Mouse (Mus musculus) midbrain, embryonic 14.5 days (tissue): ENCODE data around the gene Swap70. TPM values are rescaled to one million over a fixed set of nuclear protein-coding genes. Genes with fewer than 3 reads are reported as not detected.

ENCODE experiments used
- ATAC-seq: fragments of 200-750 bp; cut with Nextera tagmentation; 2 replicates; pipeline ENCODE4 v1.8.0; 2017; ENCODE audit warnings: moderate number of reproducible peaks, moderate library complexity; ENCODE audit not compliant: low FRiP score, low TSS enrichment
- DNase-seq: peaks from one replicate; pipeline ENCODE4 v3.0.0-alpha.2; 2015
- H3K27ac ChIP-seq: fragments of 300-500 bp; sonication (generic); replicated peaks from 2 replicates; pipeline ENCODE4 v1.5.1; 2014; ENCODE audit warnings: mild to moderate bottlenecking, low read depth, low read length, moderate library complexity
- H3K27me3 ChIP-seq: fragments of 300-500 bp; sonication (generic); 2 replicates; pipeline ENCODE4 v1.6.1; 2014; ENCODE audit warnings: low read length, control low read depth, mixed read lengths; ENCODE audit not compliant: control insufficient read depth, insufficient read depth
- H3K36me3 ChIP-seq: fragments of 300-500 bp; sonication (generic); 2 replicates; pipeline ENCODE4 v1.6.1; 2014; ENCODE audit warnings: low read length, control low read depth; ENCODE audit not compliant: control insufficient read depth, insufficient read depth
- H3K4me1 ChIP-seq: fragments of 300-500 bp; sonication (generic); 2 replicates; pipeline ENCODE4 v1.6.1; 2014; ENCODE audit warnings: mild to moderate bottlenecking, antibody characterized with exemption, low read length, control low read depth; ENCODE audit not compliant: control insufficient read depth, insufficient read depth
- H3K4me2 ChIP-seq: fragments of 300-500 bp; sonication (generic); 2 replicates; pipeline ENCODE4 v1.6.1; 2014; ENCODE audit warnings: mild to moderate bottlenecking, low read length, moderate library complexity
- H3K4me3 ChIP-seq: fragments of 300-500 bp; sonication (generic); replicated peaks from 2 replicates; pipeline ENCODE4 v1.5.1; 2014; ENCODE audit warnings: low read depth, low read length
- H3K9ac ChIP-seq: fragments of 300-500 bp; sonication (generic); replicated peaks from 2 replicates; pipeline ENCODE4 v1.6.1; 2014; ENCODE audit warnings: mild to moderate bottlenecking, low read length, moderate library complexity
- H3K9me3 ChIP-seq: fragments of 300-500 bp; sonication (generic); 2 replicates; pipeline ENCODE4 v1.6.1; 2016; ENCODE audit warnings: low read length, control low read depth, mixed read lengths; ENCODE audit not compliant: control insufficient read depth
- WGBS: fragments of 180-500 bp; shearing (Covaris S2); extraction: QIAGEN DNeasy Blood & Tissue Kit; methylation state at CpG from one replicate; pipeline ENCODE4 v1.1.7; 2014; 5-methylcytosine and 5-hydroxymethylcytosine counted together
- polyA plus RNA-seq: library from polyadenylated mRNA; unstranded; fragments of >200 nt; fragmentation: Nextera tagmentation; extraction: Ambion mirVana; gene quantifications from 2 replicates; pipeline ENCODE4 v1.2.1, GENCODE M21; 2014

Swap70 gene
- polyA plus RNA-seq = 3.7 and 8.4 TPM in 2 replicates

- H3K27me3 ChIP-seq = peaks cover 3% of the 10 kb centered on the region; the same call in 1 of the 2 replicates
- peak within 1 kb of the TSS; percentile 70 for H3K9ac ChIP-seq
Observed at GRCm38 (mm10) chr7:110221586-110222481, at the start of gene Swap70. Swap70 (plus strand) TSS chr7:110221711.

DNA sequence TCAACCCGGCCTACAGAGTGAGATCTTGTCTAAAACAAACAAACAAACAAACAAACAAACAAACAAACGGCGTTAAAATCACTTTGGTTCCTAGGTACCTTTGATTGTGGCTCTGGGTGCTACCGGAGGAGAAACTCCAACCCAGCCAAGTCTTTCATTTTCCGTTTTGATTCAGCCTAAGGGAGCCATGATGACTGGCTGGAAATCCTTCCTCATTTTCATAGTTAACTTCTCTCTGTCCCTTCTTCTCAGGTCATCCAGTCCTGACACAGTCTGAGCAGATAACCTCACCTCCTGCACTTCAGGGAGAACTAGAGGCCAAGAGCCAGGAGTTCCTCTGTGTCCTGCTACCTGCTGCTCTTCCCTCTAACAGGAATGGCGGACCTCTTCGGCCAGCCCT is 42.3 kb upstream of the Swap70 start:
- WGBS = 93% methylated on average over 7 of the region's 7 CpGs
- Histone ChIP-seq H3K27me3 (no peaks in the 10 kb centered on the region), H3K4me1 (no peaks in the 10 kb centered on the region), H3K4me3 (no peak overlapping the region), H3K9ac (no peak overlapping the region), H3K27ac (no peak overlapping the region), H3K4me2 (no peak overlapping the region), H3K9me3 (no peaks in the 10 kb centered on the region), H3K36me3 (no peaks in the 10 kb centered on the region)
- ATAC-seq (no peak), DNase-seq (no peak)

More at GRCm38 (mm10) chr7:110221586-110222481, at the start of gene Swap70:
- Histone ChIP-seq H3K36me3 (no peaks in the 10 kb centered on the region), H3K4me1 (0 out of 2 replicates have a peak, but pooled peaks cover 4% of the 10 kb centered on the region), H3K4me3 (peak within 1 kb of the TSS; percentile 79), H3K9me3 (no peaks in the 10 kb centered on the region), H3K4me2 (peak within 1 kb of the TSS; percentile 96), H3K27ac (peak within 1 kb of the TSS; percentile 55; the same call in 1 of the 2 replicates)
- peak; percentile 87 for DNase-seq
- peak; percentile 97 for ATAC-seq
- under 1% methylated on average over 73 of the region's 73 CpGs for WGBS

- Histone ChIP-seq H3K36me3 (no peaks in the 10 kb centered on the region), H3K27ac (no peak overlapping the region), H3K4me1 (no peaks in the 10 kb centered on the region), H3K9ac (no peak overlapping the region), H3K9me3 (no peaks in the 10 kb centered on the region), H3K27me3 (no peaks in the 10 kb centered on the region), H3K4me2 (no peak overlapping the region), H3K4me3 (no peak overlapping the region)
- DNase-seq = no peak
- ATAC-seq = no peak
Observed at GRCm38 (mm10) chr7:110180613-110181012, 40.9 kb upstream of the Swap70 start.

GRCm38 (mm10) chr7:110181446-110181845 is 40.1 kb upstream of the Swap70 start:
- Histone ChIP-seq H3K27me3 (no peaks in the 10 kb centered on the region), H3K9me3 (no peaks in the 10 kb centered on the region), H3K36me3 (no peaks in the 10 kb centered on the region), H3K9ac (no peak overlapping the region), H3K4me2 (no peak overlapping the region), H3K4me3 (no peak overlapping the region), H3K27ac (no peak overlapping the region), H3K4me1 (no peaks in the 10 kb centered on the region)
- DNase-seq (no peak), ATAC-seq (no peak)
- 73% methylated on average over 8 of the region's 8 CpGs for WGBS

- no peak for ATAC-seq
- Histone ChIP-seq H3K27ac (no peak overlapping the region), H3K4me3 (no peak overlapping the region), H3K36me3 (no peaks in the 10 kb centered on the region), H3K9me3 (no peaks in the 10 kb centered on the region), H3K4me1 (no peaks in the 10 kb centered on the region), H3K27me3 (no peaks in the 10 kb centered on the region), H3K4me2 (no peak overlapping the region), H3K9ac (no peak overlapping the region)
- 85% methylated on average over 3 of the region's 3 CpGs for WGBS
- DNase-seq = no peak
Observed at GRCm38 (mm10) chr7:110184608-110185007, 36.9 kb upstream of the Swap70 start.

GRCm38 (mm10) chr7:110189951-110190350 is 31.6 kb upstream of the Swap70 start:
- ATAC-seq (no peak), DNase-seq (no peak)
- Histone ChIP-seq H3K4me1 (no peaks in the 10 kb centered on the region), H3K4me3 (no peak overlapping the region), H3K36me3 (no peaks in the 10 kb centered on the region), H3K9me3 (no peaks in the 10 kb centered on the region), H3K9ac (no peak overlapping the region), H3K27ac (no peak overlapping the region), H3K4me2 (no peak overlapping the region), H3K27me3 (no peaks in the 10 kb centered on the region)
- 71% methylated on average over 7 of the region's 7 CpGs for WGBS

- no peak for DNase-seq
- Histone ChIP-seq H3K4me3 (no peak overlapping the region), H3K27me3 (no peaks in the 10 kb centered on the region), H3K27ac (no peak overlapping the region), H3K36me3 (no peaks in the 10 kb centered on the region), H3K4me2 (no peak overlapping the region), H3K9ac (no peak overlapping the region), H3K4me1 (no peaks in the 10 kb centered on the region), H3K9me3 (no peaks in the 10 kb centered on the region)
- WGBS = 92% methylated on average over 3 of the region's 3 CpGs
- ATAC-seq = no peak
Observed at GRCm38 (mm10) chr7:110193186-110193585, 28.3 kb upstream of the Swap70 start.

DNA sequence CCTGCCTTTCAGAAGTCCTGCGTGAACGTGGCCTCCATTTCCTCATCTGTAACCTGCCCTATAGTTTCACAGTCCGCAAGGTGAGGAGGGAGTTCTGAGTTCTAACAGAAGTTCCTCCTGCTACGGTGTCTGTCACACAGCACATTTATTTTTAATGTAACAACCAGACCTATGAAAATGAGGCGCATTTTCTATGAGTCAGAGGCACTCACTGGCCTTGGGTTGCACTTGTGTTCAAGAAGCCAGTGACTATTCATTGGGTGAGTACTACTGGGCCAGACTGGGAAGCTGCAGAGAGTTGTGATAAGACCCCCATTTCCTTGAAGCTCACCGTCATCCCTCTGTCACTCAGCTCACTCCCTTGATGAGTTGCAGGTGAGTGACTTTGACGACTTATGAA is 24.3 kb upstream of the Swap70 start:
- Histone ChIP-seq H3K4me1 (no peaks in the 10 kb centered on the region), H3K27ac (no peak overlapping the region), H3K9ac (no peak overlapping the region), H3K9me3 (no peaks in the 10 kb centered on the region), H3K4me3 (no peak overlapping the region), H3K4me2 (no peak overlapping the region), H3K27me3 (no peaks in the 10 kb centered on the region), H3K36me3 (no peaks in the 10 kb centered on the region)
- WGBS = 91% methylated on average over 7 of the region's 7 CpGs
- ATAC-seq (no peak), DNase-seq (no peak)

DNA sequence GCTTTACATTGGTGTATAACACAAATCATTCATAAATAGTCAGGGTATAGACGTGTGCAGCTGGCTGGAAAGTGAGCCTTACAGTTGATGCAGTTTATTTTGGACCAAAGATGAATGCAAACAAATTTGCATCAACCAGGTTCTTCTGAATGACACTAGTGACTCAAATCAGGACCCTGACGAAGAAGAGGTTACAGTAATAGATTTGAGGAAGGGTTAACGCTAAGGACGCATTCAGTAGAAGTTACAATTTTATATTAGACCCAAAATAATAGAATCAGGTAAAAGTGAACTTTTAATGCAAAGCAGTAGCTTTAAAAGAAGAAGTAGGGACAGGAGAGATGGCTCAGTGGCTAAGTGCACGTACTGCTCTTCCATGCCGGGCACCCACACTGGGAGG is 19.6 kb upstream of the Swap70 start:
- WGBS = 95% methylated on average over 6 of the region's 6 CpGs
- ATAC-seq (no peak), DNase-seq (no peak)
- Histone ChIP-seq H3K27me3 (no peaks in the 10 kb centered on the region), H3K4me3 (no peak overlapping the region), H3K4me2 (no peak overlapping the region), H3K4me1 (no peaks in the 10 kb centered on the region), H3K9me3 (no peaks in the 10 kb centered on the region; the same call in 1 of the 2 replicates), H3K9ac (no peak overlapping the region), H3K36me3 (no peaks in the 10 kb centered on the region), H3K27ac (no peak overlapping the region)
